Mouse (Mus musculus): Measurements from ENCODE around the gene Rasgrp1.

Rasgrp1 gene

GRCm38 (mm10) chr2:117250001-117250510 is 92.7 kb downstream of the Rasgrp1 start:
- DNase-seq (ENCODE audit: low spot score), result no peak

- DNase-seq (ENCODE audit: low spot score), result peak; percentile 88
Measured at GRCm38 (mm10) chr2:117249255-117250000, 93.4 kb downstream of the Rasgrp1 start, which contains the start of gene Fam98b. Fam98b (plus strand) TSS chr2:117249739.

- no peak for DNase-seq (ENCODE audit: low spot score)
Measured at GRCm38 (mm10) chr2:117241953-117242352, 100.8 kb downstream of the Rasgrp1 start.

GRCm38 (mm10) chr2:117231257-117231656 is 111.5 kb downstream of the Rasgrp1 start:
- DNase-seq (ENCODE audit: low spot score), result peak; percentile 84

- DNase-seq (ENCODE audit: low spot score), result no peak
Measured at GRCm38 (mm10) chr2:117230261-117230660, 112.5 kb downstream of the Rasgrp1 start.
